Mouse (Mus musculus) MEL (cell line): ENCODE results near the gene Oxtr.

ENCODE experiments used
- BHLHE40 ChIP-seq: IDR thresholded peaks from 2 replicates; pipeline ENCODE4 v1.6.1; 2012; ENCODE audit warnings: low read depth, mild to moderate bottlenecking, inconsistent platforms, low read length, improper control_type of control experiment, borderline replicate concordance
- CTCF ChIP-seq, 3 experiments: IDR thresholded peaks in 2 of 3; conservative IDR thresholded peaks in 1 of 3; 2 replicates each; pipeline ENCODE4 v1.5.1; 2011 to 2012; ENCODE audit warnings: low read length in 3 of 3, low read depth in 2 of 3, mild to moderate bottlenecking in 2 of 3, improper control_type of control experiment in 1 of 3, inconsistent platforms in 1 of 3, mixed read lengths in 1 of 3, moderate library complexity in 1 of 3; ENCODE audit not compliant: control insufficient read depth in 1 of 3, insufficient read depth in 1 of 3, poor library complexity in 1 of 3, severe bottlenecking in 1 of 3
- E2F4 ChIP-seq: IDR thresholded peaks from 2 replicates; pipeline ENCODE4 v1.6.1; 2011; ENCODE audit warnings: low read depth, low read length, improper control_type of control experiment, borderline replicate concordance
- EP300 ChIP-seq, 2 experiments: IDR thresholded peaks; 2 replicates each; pipeline ENCODE4 v1.6.1; 2011; ENCODE audit warnings: improper control_type of control experiment in 2 of 2, low read length in 2 of 2, low read depth in 1 of 2, mild to moderate bottlenecking in 1 of 2
- GATA1 ChIP-seq: IDR thresholded peaks from 2 replicates; pipeline ENCODE4 v1.6.1; 2011; ENCODE audit warnings: low read depth, low read length, improper control_type of control experiment
- JUND ChIP-seq: IDR thresholded peaks from 2 replicates; pipeline ENCODE4 v1.6.1; 2011; ENCODE audit warnings: low read depth, mild to moderate bottlenecking, improper control_type of control experiment, low read length
- NRF1 ChIP-seq: IDR thresholded peaks from 2 replicates; pipeline ENCODE4 v1.6.1; 2014; ENCODE audit warnings: low read depth, mild to moderate bottlenecking, inconsistent platforms, low read length, improper control_type of control experiment, moderate library complexity; ENCODE audit not compliant: poor library complexity, insufficient read depth, severe bottlenecking
- POLR2A ChIP-seq, 2 experiments: IDR thresholded peaks; 2 replicates each; pipeline ENCODE4 v1.6.1; 2011 to 2012; ENCODE audit warnings: low read length in 2 of 2, mild to moderate bottlenecking in 2 of 2, control low read depth in 1 of 2, improper control_type of control experiment in 1 of 2, low read depth in 1 of 2, moderate library complexity in 1 of 2; ENCODE audit not compliant: control insufficient read depth in 1 of 2, insufficient read depth in 1 of 2, poor library complexity in 1 of 2
- POLR2AphosphoS2 ChIP-seq: IDR thresholded peaks from 2 replicates; pipeline ENCODE4 v1.6.1; 2011; ENCODE audit warnings: low read length, improper control_type of control experiment
- TAL1 ChIP-seq: IDR thresholded peaks from 2 replicates; pipeline ENCODE4 v1.6.1; 2012; ENCODE audit warnings: mild to moderate bottlenecking, inconsistent platforms, low read length, moderate library complexity, mixed read lengths

DNA sequence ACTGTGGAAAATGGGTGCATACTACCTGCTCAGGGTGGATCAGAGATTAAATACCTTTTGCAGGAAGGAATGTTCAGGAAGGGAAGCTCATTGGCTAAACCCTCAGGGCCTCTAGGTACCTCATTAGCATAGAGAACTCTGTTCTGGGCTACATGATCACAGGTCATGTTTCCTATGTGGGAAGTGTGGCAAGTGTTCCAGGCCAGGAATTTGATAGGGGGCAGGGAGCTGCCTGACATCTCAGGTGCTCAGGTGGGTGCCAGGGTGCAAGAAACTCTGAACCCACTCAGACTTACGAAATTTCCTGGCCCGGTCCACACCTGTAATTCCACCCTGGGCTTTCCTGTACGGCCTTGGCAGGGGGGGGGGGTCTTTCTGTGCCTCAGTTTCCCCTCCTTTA is 9.0 kb upstream of the Oxtr start:
- no peak for TF ChIP-seq POLR2A (IDR thresholded peaks at IDR 0.05; ENCODE audit: control insufficient read depth in 1 of 2, insufficient read depth in 1 of 2, low read depth in 1 of 2, low read length in 2 of 2, poor library complexity in 1 of 2)
- no peak for TF ChIP-seq GATA1
- TF ChIP-seq POLR2AphosphoS2, result no peak
- TF ChIP-seq NRF1, result no peak
- TF ChIP-seq CTCF (IDR thresholded peaks at IDR 0.05 in 2 of 3, conservative IDR thresholded peaks at IDR 0.05 in 1 of 3; ENCODE audit: control insufficient read depth in 1 of 3, insufficient read depth in 1 of 3, low read depth in 2 of 3, low read length in 3 of 3, poor library complexity in 1 of 3, severe bottlenecking in 1 of 3), result no peak
- TF ChIP-seq EP300 (IDR thresholded peaks at IDR 0.05; ENCODE audit: low read depth in 1 of 2, low read length in 2 of 2), result no peak
- no peak for TF ChIP-seq TAL1
- TF ChIP-seq JUND, result no peak
- no peak for TF ChIP-seq E2F4
- no peak for TF ChIP-seq BHLHE40
